In the genomic region with DNA sequence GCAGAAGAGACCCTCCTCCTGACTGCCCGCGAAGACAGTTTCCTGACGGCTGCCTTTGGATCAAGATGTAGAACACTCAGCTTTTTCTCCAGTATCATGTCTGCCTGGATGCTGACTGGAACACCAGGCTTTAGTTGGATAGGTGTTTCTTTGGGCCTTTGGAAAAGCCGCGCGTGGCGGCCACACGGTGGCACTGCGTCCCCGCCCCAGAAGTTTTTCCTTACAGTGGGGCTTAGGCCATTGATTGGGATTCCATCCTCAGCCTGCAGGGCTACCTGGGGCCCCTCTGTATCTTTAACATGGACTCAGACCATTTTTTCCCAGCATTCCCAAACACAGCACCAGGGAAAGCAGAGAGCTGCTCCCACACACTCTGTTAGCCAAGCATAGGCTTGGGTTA, we compare ENCODE assay signal across 8 mouse cellular contexts. TPM values are rescaled to one million over a fixed set of nuclear protein-coding genes. Genes with fewer than 3 reads are reported as not detected.
DNase-seq lines count a peak whose midpoint lies in the region; ATAC-seq and TF ChIP-seq lines count a peak whose summit lies in the region.

No protein-coding gene starts in this region.

- no peaks in the 10 kb centered on the region for H3K27me3 ChIP-seq in forebrain, embryonic 14.5 days (replicated peaks; ENCODE audit: control insufficient read depth, insufficient read depth, low read length)
- H3K27me3 ChIP-seq in forebrain, embryonic 16.5 days (replicated peaks; ENCODE audit: control insufficient read depth, insufficient read depth, low read length) = no peaks in the 10 kb centered on the region
- H3K27me3 ChIP-seq in liver, adult 2 months (ENCODE audit: control insufficient read depth, insufficient read depth, low read length) = no peaks in the 10 kb centered on the region
- H3K27me3 ChIP-seq in liver, embryonic 11.5 days (replicated peaks; ENCODE audit: control insufficient read depth, insufficient read depth, low read length) = no peaks in the 10 kb centered on the region

- no peak overlapping the region for H3K4me3 ChIP-seq in forebrain, embryonic 14.5 days (ENCODE audit: low read depth, low read length)
- no peak overlapping the region for H3K4me3 ChIP-seq in forebrain, embryonic 16.5 days (replicated peaks; ENCODE audit: low read length)
- no peak overlapping the region for H3K4me3 ChIP-seq in liver, adult 2 months (ENCODE audit: insufficient read depth, low read depth, low read length)
- H3K4me3 ChIP-seq in liver, embryonic 11.5 days (ENCODE audit: low read depth, low read length) = no peak overlapping the region

- H3K27ac ChIP-seq in forebrain, embryonic 14.5 days (ENCODE audit: low read depth, low read length) = no peak overlapping the region
- H3K27ac ChIP-seq in forebrain, embryonic 16.5 days (ENCODE audit: low read length) = no peak overlapping the region
- no peak overlapping the region for H3K27ac ChIP-seq in liver, adult 2 months (replicated peaks; ENCODE audit: insufficient read depth, low read depth, low read length)
- no peak overlapping the region for H3K27ac ChIP-seq in liver, embryonic 11.5 days (ENCODE audit: low read depth, low read length)

- no peak overlapping the region for H3K4me2 ChIP-seq in forebrain, embryonic 14.5 days (ENCODE audit: low read length)
- H3K4me2 ChIP-seq in forebrain, embryonic 16.5 days (ENCODE audit: low read length) = no peak overlapping the region
- H3K4me2 ChIP-seq in liver, embryonic 11.5 days = no peak overlapping the region

- peaks cover 4% of the 10 kb centered on the region; the same call in 1 of the 2 replicates for H3K4me1 ChIP-seq in forebrain, embryonic 14.5 days (ENCODE audit: control insufficient read depth, insufficient read depth, low read length)
- H3K4me1 ChIP-seq in forebrain, embryonic 16.5 days (replicated peaks; ENCODE audit: control insufficient read depth, insufficient read depth, low read length) = peaks cover 3% of the 10 kb centered on the region
- no peaks in the 10 kb centered on the region for H3K4me1 ChIP-seq in liver, adult 2 months (ENCODE audit: control insufficient read depth, insufficient read depth, low read length)
- H3K4me1 ChIP-seq in liver, embryonic 11.5 days (replicated peaks; ENCODE audit: control insufficient read depth, insufficient read depth, low read length) = 0 out of 2 replicates have a peak, but pooled peaks cover 4% of the 10 kb centered on the region

- WGBS in forebrain, embryonic 14.5 days = 9% methylated on average over 10 of the region's 10 CpGs
- WGBS in forebrain, embryonic 16.5 days = 17% methylated on average over 10 of the region's 10 CpGs
- WGBS in liver, adult 2 months = 33% methylated on average over 10 of the region's 10 CpGs
- 23% methylated on average over 10 of the region's 10 CpGs for WGBS in liver, embryonic 11.5 days

- H3K9ac ChIP-seq in forebrain, embryonic 14.5 days (ENCODE audit: low read length) = no peak overlapping the region
- no peak overlapping the region for H3K9ac ChIP-seq in forebrain, embryonic 16.5 days (replicated peaks; ENCODE audit: low read depth, low read length)
- no peak overlapping the region for H3K9ac ChIP-seq in liver, adult 2 months (ENCODE audit: low read depth, low read length)
- no peak overlapping the region for H3K9ac ChIP-seq in liver, embryonic 11.5 days (ENCODE audit: low read depth, low read length)

- H3K9me3 ChIP-seq in forebrain, embryonic 14.5 days (replicated peaks; ENCODE audit: control insufficient read depth, low read length) = no peaks in the 10 kb centered on the region
- no peaks in the 10 kb centered on the region for H3K9me3 ChIP-seq in forebrain, embryonic 16.5 days (ENCODE audit: control insufficient read depth, low read length)
- no peaks in the 10 kb centered on the region for H3K9me3 ChIP-seq in liver, embryonic 11.5 days (ENCODE audit: control insufficient read depth, low read length)

- no peaks in the 10 kb centered on the region for H3K79me2 ChIP-seq in liver, adult 2 months (ENCODE audit: control insufficient read depth, insufficient read depth, low read length)

- DNase-seq in forebrain, embryonic 14.5 days (ENCODE audit: low spot score) = peak; percentile 72
- no peak for DNase-seq in liver, adult 2 months (ENCODE audit: extremely low read depth, low read depth, low spot score)
- DNase-seq in liver, embryonic 11.5 days (ENCODE audit: low spot score) = no peak
- peak; percentile 84 for DNase-seq in NIH3T3 (ENCODE audit: low read depth)
- peak; percentile 52 for DNase-seq in lung, postnatal 10 days
- no peak for DNase-seq in frontal cortex, postnatal 14 days (ENCODE audit: low spot score in 2 of 2)
- DNase-seq in thymus, postnatal 4 days = no peak

- ATAC-seq in forebrain, embryonic 14.5 days = no peak
- no peak for ATAC-seq in forebrain, embryonic 16.5 days
- ATAC-seq in liver, embryonic 11.5 days (replicated peaks; ENCODE audit: low FRiP score) = no peak

- no peak for TF ChIP-seq POLR2A in liver, adult 2 months (IDR thresholded peaks at IDR 0.05; ENCODE audit: extremely low read depth, insufficient read depth, low read length)

- H3K36me3 ChIP-seq in forebrain, embryonic 14.5 days (ENCODE audit: control insufficient read depth, insufficient read depth, low read length) = no peaks in the 10 kb centered on the region
- H3K36me3 ChIP-seq in forebrain, embryonic 16.5 days (ENCODE audit: control insufficient read depth, insufficient read depth) = no peaks in the 10 kb centered on the region
- no peaks in the 10 kb centered on the region for H3K36me3 ChIP-seq in liver, adult 2 months (ENCODE audit: control insufficient read depth, insufficient read depth, low read length)
- H3K36me3 ChIP-seq in liver, embryonic 11.5 days (ENCODE audit: control insufficient read depth, insufficient read depth, low read length) = no peaks in the 10 kb centered on the region

- TF ChIP-seq CTCF in liver, adult 2 months (IDR thresholded peaks at IDR 0.05; ENCODE audit: low read depth, low read length) = peak; percentile 68

RNA-seq across cellular contexts. Expression of a gene that starts 18.8 kb away (rescaled TPM):
- 0.53 TPM in 1 of 2 replicates, not detected in the other for polyA plus RNA-seq in forebrain, embryonic 14.5 days (2014; fragmentation: Nextera tagmentation; extraction: Ambion mirVana)
- 0.14 and 0.29 TPM in 2 replicates for polyA plus RNA-seq in forebrain, embryonic 16.5 days (2015; fragmentation: Nextera tagmentation; extraction: Ambion mirVana)
- total RNA-seq in liver, adult 2 months (2014; rRNA removed) = 588 and 626 TPM in 2 replicates
- 835 and 840 TPM in 2 replicates for polyA plus RNA-seq in liver, adult 2 months (2012; rRNA removed)
- 4.3 and 4.8 TPM in 2 replicates for polyA plus RNA-seq in liver, embryonic 11.5 days (2014; fragmentation: Nextera tagmentation; extraction: Ambion mirVana)

Comparison
In these comparisons a context has a peak if more than half of its experiments do, and no peak if none do; other contexts are left out.
1. RNA of a gene that starts 18.8 kb away (polyA plus RNA-seq): 835 to 840 TPM in liver, adult 2 months; 4.3 to 4.8 TPM in liver, embryonic 11.5 days, 0.53 TPM in forebrain, embryonic 14.5 days and 0.14 to 0.29 TPM in forebrain, embryonic 16.5 days; every median in the first group is over 100 times any median in the second.
2. DNase-seq: peak in forebrain, embryonic 14.5 days (single experiment), NIH3T3 (single experiment) and lung, postnatal 10 days (single experiment); none in liver, adult 2 months (single experiment), liver, embryonic 11.5 days (single experiment), frontal cortex, postnatal 14 days (0 of 2) and thymus, postnatal 4 days (single experiment).